Mouse (Mus musculus): ENCODE data around the gene Sdhaf2.

Gene Sdhaf2

DNA sequence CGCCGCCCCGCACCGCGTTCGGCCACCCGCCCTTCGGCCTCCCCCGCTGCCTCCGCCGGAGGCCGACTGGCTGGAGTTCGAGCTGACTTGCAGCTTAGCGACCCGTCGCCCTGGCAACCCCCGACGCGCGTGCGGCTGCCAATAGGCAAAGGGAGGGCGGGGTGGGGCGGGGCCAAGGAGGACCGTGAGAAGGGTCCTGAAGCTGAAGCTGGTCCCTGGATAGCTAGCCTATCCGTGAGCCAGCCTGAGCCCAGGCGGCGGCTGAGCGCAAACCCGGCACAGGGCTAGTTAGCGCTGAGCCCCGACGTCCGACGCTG is 68.5 kb downstream of the Sdhaf2 start:
- H3K4me3 ChIP-seq (replicated peaks; ENCODE audit: low read length), result peak overlapping the region; percentile 83
- no peaks in the 10 kb centered on the region for H3K9me3 ChIP-seq (ENCODE audit: low read length)
- peaks cover 92% of the 10 kb centered on the region for H3K27me3 ChIP-seq (ENCODE audit: insufficient read depth, low read length)
- TF ChIP-seq POU5F1 (IDR thresholded peaks at IDR 0.05; ENCODE audit: borderline replicate concordance, low read length), result no peak
- TF ChIP-seq NANOG (IDR thresholded peaks at IDR 0.05; ENCODE audit: borderline replicate concordance, low read length), result no peak
- TF ChIP-seq CTCF (conservative IDR thresholded peaks at IDR 0.05; ENCODE audit: low read length), result no peak
- H3K4me1 ChIP-seq (replicated peaks; ENCODE audit: low read depth, low read length), result peaks cover 47% of the 10 kb centered on the region
- H3K36me3 ChIP-seq (ENCODE audit: insufficient read depth, low read length), result no peaks in the 10 kb centered on the region

DNA sequence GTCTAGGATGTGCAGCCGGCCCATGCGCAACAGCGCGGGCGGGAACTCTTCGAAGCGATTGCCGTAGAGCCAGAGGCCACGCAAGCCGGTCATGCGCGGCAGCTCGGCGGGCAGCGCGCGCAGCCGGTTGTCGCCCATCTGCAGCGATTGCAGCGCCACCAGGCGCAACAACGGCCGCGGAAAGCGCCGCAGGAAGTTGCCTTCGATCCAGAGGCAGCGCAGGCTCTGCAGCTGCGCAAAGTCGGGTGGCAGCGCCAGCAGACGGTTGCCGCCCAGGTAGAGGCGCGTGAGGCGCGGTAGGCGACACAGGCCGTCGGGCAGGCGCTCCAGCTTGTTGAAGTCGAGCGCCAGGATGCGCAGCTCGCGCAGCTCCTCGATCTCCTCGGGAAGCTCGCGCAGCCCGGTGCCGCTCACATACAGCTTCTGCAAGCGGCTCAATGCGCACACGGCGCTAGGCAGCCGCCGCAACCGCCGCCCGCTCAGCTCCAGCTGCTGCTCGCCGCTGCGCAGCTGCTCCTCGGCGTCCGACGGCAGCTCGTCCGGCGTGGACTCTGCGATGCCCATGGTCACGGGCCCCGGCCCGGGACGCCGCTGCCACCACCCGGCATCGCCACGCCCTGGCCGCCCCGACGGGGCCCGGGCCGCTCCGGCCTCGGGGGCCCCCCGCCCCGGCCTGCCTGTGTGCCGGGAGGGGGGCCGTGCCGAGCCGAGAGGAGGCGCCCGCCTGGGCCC is 69.0 kb downstream of the Sdhaf2 start, which contains the start of gene Lrrc10b:
Gene Lrrc10b (minus strand): TSS at position 722 of the 732 bp plus-strand sequence.
- Histone ChIP-seq H3K4me3 (replicated peaks; ENCODE audit: low read length) (peak within 1 kb of the TSS; percentile 83), H3K4me1 (replicated peaks; ENCODE audit: low read depth, low read length) (peaks cover 42% of the 10 kb centered on the region), H3K27me3 (ENCODE audit: insufficient read depth, low read length) (peaks cover 92% of the 10 kb centered on the region), H3K9me3 (ENCODE audit: low read length) (no peaks in the 10 kb centered on the region), H3K36me3 (ENCODE audit: insufficient read depth, low read length) (no peaks in the 10 kb centered on the region)
- TF ChIP-seq CTCF (conservative IDR thresholded peaks at IDR 0.05; ENCODE audit: low read length) (no peak), POU5F1 (IDR thresholded peaks at IDR 0.05; ENCODE audit: borderline replicate concordance, low read length) (no peak)

DNA sequence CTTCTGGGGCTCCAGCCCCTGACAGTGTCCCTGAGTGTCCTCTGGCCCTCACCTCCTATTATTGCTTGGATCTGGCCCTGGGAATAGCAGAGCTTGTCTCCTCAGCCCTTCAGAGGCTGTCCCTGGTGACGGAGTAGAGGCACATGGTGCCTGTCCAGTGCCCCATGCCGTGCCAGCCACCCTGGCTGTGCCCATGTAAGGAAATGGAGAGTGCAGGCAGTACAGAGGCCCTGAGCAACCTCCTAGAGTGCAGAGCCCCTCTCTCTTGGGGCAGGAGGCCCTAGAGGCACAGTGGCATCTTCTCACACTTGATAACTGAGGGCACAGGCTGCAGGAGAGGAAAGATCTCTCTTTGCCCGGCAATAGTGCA is 70.5 kb downstream of the Sdhaf2 start:
- peaks cover 32% of the 10 kb centered on the region for H3K4me1 ChIP-seq (replicated peaks; ENCODE audit: low read depth, low read length)
- peaks cover 84% of the 10 kb centered on the region for H3K27me3 ChIP-seq (ENCODE audit: insufficient read depth, low read length)
- H3K4me3 ChIP-seq (replicated peaks; ENCODE audit: low read length), result no peak overlapping the region
- no peaks in the 10 kb centered on the region for H3K9me3 ChIP-seq (ENCODE audit: low read length)
- TF ChIP-seq CTCF (conservative IDR thresholded peaks at IDR 0.05; ENCODE audit: low read length), result no peak
- TF ChIP-seq NANOG (IDR thresholded peaks at IDR 0.05; ENCODE audit: borderline replicate concordance, low read length), result no peak
- no peak for TF ChIP-seq POU5F1 (IDR thresholded peaks at IDR 0.05; ENCODE audit: borderline replicate concordance, low read length)
- H3K36me3 ChIP-seq (ENCODE audit: insufficient read depth, low read length), result no peaks in the 10 kb centered on the region

DNA sequence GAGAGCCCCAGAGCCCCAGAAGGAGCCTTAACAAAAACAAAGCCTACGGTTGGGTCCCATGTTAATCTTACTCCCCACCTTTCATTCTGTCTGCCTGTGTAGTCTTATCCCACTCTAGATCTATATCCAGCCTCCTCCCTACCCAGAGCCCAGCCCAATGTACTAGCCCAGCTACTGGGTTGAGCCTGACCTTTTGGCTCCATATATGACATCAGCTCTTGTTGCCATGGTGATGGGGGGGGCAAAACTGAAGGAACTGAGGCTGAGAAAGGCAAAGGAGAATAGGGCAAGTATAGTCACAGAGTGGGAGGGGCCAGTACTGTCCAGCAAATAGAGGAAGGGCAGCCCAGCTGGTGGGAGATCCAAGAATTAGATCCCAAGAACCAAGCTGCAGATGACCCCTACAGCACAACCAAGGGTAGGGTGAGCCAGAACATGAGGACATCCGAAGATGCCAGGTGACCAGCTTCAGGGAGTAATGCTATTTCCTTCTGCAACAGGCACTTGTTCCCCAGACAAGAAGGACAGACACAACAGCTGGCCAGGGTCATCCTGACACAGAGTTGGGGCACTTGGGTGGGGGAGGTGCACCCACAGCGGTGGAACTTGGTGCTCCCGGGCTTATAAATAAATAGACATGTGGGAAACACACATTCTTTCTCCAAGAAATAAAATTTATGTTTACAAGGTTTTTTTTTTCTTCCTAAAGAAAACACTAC is 71.1 kb downstream of the Sdhaf2 start:
- no peak for TF ChIP-seq POU5F1 (IDR thresholded peaks at IDR 0.05; ENCODE audit: borderline replicate concordance, low read length)
- no peak for TF ChIP-seq NANOG (IDR thresholded peaks at IDR 0.05; ENCODE audit: borderline replicate concordance, low read length)
- TF ChIP-seq CTCF (conservative IDR thresholded peaks at IDR 0.05; ENCODE audit: low read length), result no peak

More for the DNA sequence above, 71.1 kb downstream of the Sdhaf2 start:
- Histone ChIP-seq H3K36me3 (ENCODE audit: insufficient read depth, low read length) (no peaks in the 10 kb centered on the region), H3K4me1 (replicated peaks; ENCODE audit: low read depth, low read length) (peaks cover 32% of the 10 kb centered on the region), H3K27me3 (ENCODE audit: insufficient read depth, low read length) (peaks cover 81% of the 10 kb centered on the region), H3K9me3 (ENCODE audit: low read length) (no peaks in the 10 kb centered on the region), H3K4me3 (replicated peaks; ENCODE audit: low read length) (no peak overlapping the region)
